Mouse (Mus musculus) CH12.LX (cell line): ENCODE measurements around the gene Dennd1a. TPM values are rescaled to one million over a fixed set of nuclear protein-coding genes. Genes with fewer than 3 reads are reported as not detected.

Source experiments
- DNase-seq: peaks from one replicate; pipeline ENCODE4 v3.0.0-alpha.2; 2013; ENCODE audit errors: extremely low read depth
- H3K27ac ChIP-seq: 2 replicates; pipeline ENCODE4 v1.5.1; 2012; ENCODE audit warnings: low read depth, mild to moderate bottlenecking, control low read depth, moderate library complexity; ENCODE audit not compliant: insufficient read depth
- H3K27me3 ChIP-seq: replicated peaks from 2 replicates; pipeline ENCODE3; 2012; ENCODE audit warnings: inconsistent platforms
- H3K36me3 ChIP-seq, 2 experiments: replicated peaks in 1 of 2; 2 replicates each; pipeline versions ENCODE3 to v1.6.1; 2012; ENCODE audit warnings: inconsistent platforms in 1 of 2, low read length in 1 of 2, mild to moderate bottlenecking in 1 of 2, mixed read lengths in 1 of 2, moderate library complexity in 1 of 2; ENCODE audit not compliant: control insufficient read depth in 1 of 2, insufficient read depth in 1 of 2
- H3K4me1 ChIP-seq, 2 experiments: 2 replicates each; pipeline ENCODE4 v1.6.1; 2012; ENCODE audit warnings: inconsistent platforms in 1 of 2, moderate library complexity in 1 of 2; ENCODE audit not compliant: insufficient read depth in 2 of 2, control insufficient read depth in 1 of 2
- H3K4me2 ChIP-seq: 2 replicates; pipeline ENCODE4 v1.6.1; 2012; ENCODE audit warnings: low read depth, mild to moderate bottlenecking, control low read depth; ENCODE audit not compliant: poor library complexity, insufficient read depth, severe bottlenecking
- H3K4me3 ChIP-seq, 3 experiments: fragments of 150-350 bp in 1 of 3; sonication (generic) in 1 of 3; replicated peaks in 1 of 3; 2 replicates each; pipeline versions ENCODE3 to v1.5.1; 2011 to 2012; ENCODE audit warnings: low read depth in 2 of 3, low read length in 2 of 3, mild to moderate bottlenecking in 2 of 3, moderate library complexity in 2 of 3, control low read depth in 1 of 3, improper control_type of control experiment in 1 of 3, inconsistent platforms in 1 of 3, mixed read lengths in 1 of 3; ENCODE audit not compliant: poor library complexity in 1 of 3
- H3K79me2 ChIP-seq: replicated peaks from 2 replicates; pipeline ENCODE4 v1.6.1; 2012; ENCODE audit warnings: mild to moderate bottlenecking, moderate library complexity; ENCODE audit not compliant: control insufficient read depth, poor library complexity, insufficient read depth, severe bottlenecking; ENCODE audit errors: extremely low read depth
- H3K9ac ChIP-seq: 2 replicates; pipeline ENCODE4 v1.6.1; 2012; ENCODE audit warnings: low read depth, mild to moderate bottlenecking, control low read depth, moderate library complexity; ENCODE audit not compliant: insufficient read depth
- H3K9me3 ChIP-seq: replicated peaks from 2 replicates; pipeline ENCODE3; 2012; ENCODE audit warnings: low read length, inconsistent platforms, mixed read lengths
- BHLHE40 ChIP-seq: IDR thresholded peaks from 2 replicates; pipeline ENCODE4 v1.6.1; 2011; ENCODE audit warnings: mild to moderate bottlenecking, low read depth, low read length, improper control_type of control experiment
- CHD2 ChIP-seq: IDR thresholded peaks from 2 replicates; pipeline ENCODE4 v1.6.1; 2011; ENCODE audit warnings: low read length, improper control_type of control experiment
- CTCF ChIP-seq, 2 experiments: IDR thresholded peaks in 1 of 2; conservative IDR thresholded peaks in 1 of 2; 2 replicates each; pipeline ENCODE4 v1.5.1; 2011 to 2012; ENCODE audit warnings: low read depth in 2 of 2, low read length in 2 of 2, improper control_type of control experiment in 1 of 2, inconsistent platforms in 1 of 2, mild to moderate bottlenecking in 1 of 2, moderate library complexity in 1 of 2
- EP300 ChIP-seq: IDR thresholded peaks from 2 replicates; pipeline ENCODE4 v1.6.1; 2011; ENCODE audit warnings: low read length, improper control_type of control experiment
- JUN ChIP-seq: IDR thresholded peaks from 2 replicates; pipeline ENCODE4 v1.6.1; 2011; ENCODE audit warnings: low read depth, mild to moderate bottlenecking, low read length, improper control_type of control experiment, moderate library complexity; ENCODE audit not compliant: insufficient read depth
- MAX ChIP-seq: IDR thresholded peaks from 2 replicates; pipeline ENCODE4 v1.6.1; 2011; ENCODE audit warnings: low read length, improper control_type of control experiment
- POLR2AphosphoS2 ChIP-seq: IDR thresholded peaks from 2 replicates; pipeline ENCODE4 v1.6.1; 2011; ENCODE audit warnings: low read depth, low read length, improper control_type of control experiment
- RAD21 ChIP-seq: IDR thresholded peaks from 2 replicates; pipeline ENCODE4 v1.6.1; 2011; ENCODE audit warnings: low read depth, mild to moderate bottlenecking, low read length, improper control_type of control experiment, moderate library complexity
- SIN3A ChIP-seq: IDR thresholded peaks from 2 replicates; pipeline ENCODE4 v1.6.1; 2012; ENCODE audit warnings: low read length, improper control_type of control experiment, inconsistent platforms
- SMC3 ChIP-seq: IDR thresholded peaks from 2 replicates; pipeline ENCODE4 v1.6.1; 2011; ENCODE audit warnings: low read depth, low read length, improper control_type of control experiment
- dilution Hi-C: fragments of 300-500 bp; cut with MboI; formaldehyde crosslinking; loops from 2 replicates; pipeline ENCODE4 v1.14.3; 2020; ENCODE audit warnings: low sequenced_read_pairs; ENCODE audit not compliant: extremely low pct_unique_long_range_greater_than_20kb, extremely low pct_ligation_motif_present
- in situ Hi-C: fragments of 300-500 bp; cut with MboI; formaldehyde crosslinking; loops from 3 replicates; pipeline ENCODE4 v1.14.3; 2019; ENCODE audit warnings: low sequenced_read_pairs, low pct_ligation_motif_present, low pct_unique_long_range_greater_than_20kb, mixed read lengths
- polyA plus RNA-seq: library from polyadenylated mRNA; unstranded; fragments of >175 nt; gene quantifications from 2 replicates; pipeline ENCODE4 v1.2.1, GENCODE M21; 2012; ENCODE audit warnings: low read depth; ENCODE audit not compliant: insufficient read length
- total RNA-seq, 2 experiments: library from RNA; depleted of rRNA; stranded (reverse); fragments of 300-350 nt in 1 of 2; fragments of >200 nt in 1 of 2; gene quantifications; 2 replicates each; pipeline ENCODE4 v1.2.3; 2012 to 2014

The Dennd1a gene
- total and polyA plus RNA-seq, 3 experiments, result 2.7 to 7.3 (median 4.3) TPM

GRCm38 (mm10) chr2:37964534-37964933, 322.7 kb downstream of the Dennd1a start:
- Histone ChIP-seq H3K9me3 (no peaks in the 10 kb centered on the region), H3K4me3 (no peak overlapping the region), H3K27me3 (no peaks in the 10 kb centered on the region), H3K4me2 (no peak overlapping the region), H3K27ac (no peak overlapping the region), H3K4me1 (no peaks in the 10 kb centered on the region), H3K36me3 (peaks cover 0 to 13% of the 10 kb centered on the region in 2 experiments), H3K79me2 (no peaks in the 10 kb centered on the region), H3K9ac (no peak overlapping the region)
- in situ Hi-C loops, result no loop called here
- DNase-seq, result no peak
- no peak for TF ChIP-seq MAX
- dilution Hi-C loops, result no loop called here

- Histone ChIP-seq H3K4me1 (no peaks in the 10 kb centered on the region), H3K27ac (no peak overlapping the region), H3K4me2 (no peak overlapping the region), H3K79me2 (no peaks in the 10 kb centered on the region), H3K9ac (no peak overlapping the region), H3K4me3 (no peak overlapping the region), H3K27me3 (no peaks in the 10 kb centered on the region), H3K36me3 (peaks cover 0 to 13% of the 10 kb centered on the region in 2 experiments), H3K9me3 (no peaks in the 10 kb centered on the region)
- TF ChIP-seq SMC3 (no peak), POLR2AphosphoS2 (no peak), SIN3A (no peak), BHLHE40 (no peak), EP300 (no peak)
- dilution Hi-C loops (no loop called here), in situ Hi-C loops (no loop called here)
- DNase-seq, result no peak
Observed at GRCm38 (mm10) chr2:37963362-37963761, 323.8 kb downstream of the Dennd1a start.

- Histone ChIP-seq H3K36me3 (peaks cover 0 to 3% of the 10 kb centered on the region in 2 experiments), H3K27me3 (no peaks in the 10 kb centered on the region), H3K4me2 (no peak overlapping the region), H3K4me1 (no peaks in the 10 kb centered on the region), H3K9ac (no peak overlapping the region), H3K79me2 (no peaks in the 10 kb centered on the region), H3K4me3 (no peak overlapping the region), H3K27ac (no peak overlapping the region), H3K9me3 (no peaks in the 10 kb centered on the region)
- DNase-seq, result peak; percentile 31
- dilution Hi-C loops (no loop called here), in situ Hi-C loops (no loop called here)
- TF ChIP-seq CTCF (conservative IDR thresholded peaks at IDR 0.05 in 1 of 2, IDR thresholded peaks at IDR 0.05 in 1 of 2; ENCODE audit: low read depth in 2 of 2, low read length in 2 of 2), result peak in 1 of 2 experiments; percentile 69; a peak in 3 of 4 replicates
- TF ChIP-seq SMC3, result peak; percentile 56
- TF ChIP-seq CHD2, result no peak
- TF ChIP-seq RAD21, result peak; percentile 47
- no peak for TF ChIP-seq JUN
Observed at GRCm38 (mm10) chr2:37948424-37948823, 338.8 kb downstream of the Dennd1a start.
